Mouse (Mus musculus) midbrain, postnatal 0 days (tissue): Measurements from ENCODE around the gene Brsk2. TPM values are rescaled to one million over a fixed set of nuclear protein-coding genes. Genes with fewer than 3 reads are reported as not detected.

ENCODE experiments used
- ATAC-seq: fragments of 200-750 bp; cut with Nextera tagmentation; 2 replicates; pipeline ENCODE4 v1.8.0; 2017; ENCODE audit warnings: moderate number of reproducible peaks, mild to moderate bottlenecking, moderate TSS enrichment, moderate library complexity; ENCODE audit not compliant: low FRiP score
- DNase-seq: peaks from one replicate; pipeline ENCODE4 v3.0.0-alpha.2; 2015; ENCODE audit warnings: low spot score
- H3K27ac ChIP-seq: fragments of 300-500 bp; sonication (generic); 2 replicates; pipeline ENCODE4 v1.5.1; 2014; ENCODE audit warnings: low read depth, mild to moderate bottlenecking, low read length, mixed read lengths
- H3K27me3 ChIP-seq: fragments of 300-500 bp; sonication (generic); 2 replicates; pipeline ENCODE4 v1.6.1; 2014; ENCODE audit warnings: low read length, control low read depth, mixed read lengths; ENCODE audit not compliant: insufficient read depth
- H3K36me3 ChIP-seq: fragments of 300-500 bp; sonication (generic); 2 replicates; pipeline ENCODE4 v1.6.1; 2014; ENCODE audit warnings: low read length, control low read depth, mixed read lengths; ENCODE audit not compliant: insufficient read depth
- H3K4me1 ChIP-seq: fragments of 300-500 bp; sonication (generic); 2 replicates; pipeline ENCODE4 v1.6.1; 2014; ENCODE audit warnings: mild to moderate bottlenecking, control low read depth, antibody characterized with exemption, low read length, mixed read lengths; ENCODE audit not compliant: insufficient read depth
- H3K4me2 ChIP-seq: fragments of 300-500 bp; sonication (generic); 2 replicates; pipeline ENCODE4 v1.6.1; 2014; ENCODE audit warnings: low read depth, mild to moderate bottlenecking, low read length, mixed read lengths; ENCODE audit not compliant: poor library complexity, severe bottlenecking
- H3K4me3 ChIP-seq: fragments of 300-500 bp; sonication (generic); 2 replicates; pipeline ENCODE4 v1.5.1; 2014; ENCODE audit warnings: low read depth, mild to moderate bottlenecking, low read length, moderate library complexity
- H3K9ac ChIP-seq: fragments of 300-500 bp; sonication (generic); replicated peaks from 2 replicates; pipeline ENCODE4 v1.6.1; 2014; ENCODE audit warnings: mild to moderate bottlenecking, low read length, moderate library complexity, mixed read lengths; ENCODE audit not compliant: poor library complexity, severe bottlenecking
- H3K9me3 ChIP-seq: fragments of 300-500 bp; sonication (generic); 2 replicates; pipeline ENCODE4 v1.6.1; 2016; ENCODE audit warnings: low read length, control low read depth
- CTCF ChIP-seq: IDR thresholded peaks from 2 replicates; pipeline ENCODE4 v1.5.1; 2016; ENCODE audit warnings: antibody characterized with exemption, mild to moderate bottlenecking
- WGBS: fragments of 180-500 bp; shearing (Covaris S2); extraction: QIAGEN DNeasy Blood & Tissue Kit; methylation state at CpG from one replicate; pipeline ENCODE4 v1.1.7; 2014; 5-methylcytosine and 5-hydroxymethylcytosine counted together
- polyA plus RNA-seq: library from polyadenylated mRNA; unstranded; fragments of >200 nt; fragmentation: Nextera tagmentation; extraction: Ambion mirVana; gene quantifications from 2 replicates; pipeline ENCODE4 v1.2.1, GENCODE M21; 2015
- total RNA-seq: library from RNA; depleted of rRNA; stranded (reverse); fragments of >200 nt; gene quantifications from 2 replicates; pipeline ENCODE4 v1.2.3, GENCODE M21; 2014

Gene Brsk2
- total and polyA plus RNA-seq, 2 experiments from 2014 or later: 20.1 to 159 TPM

DNA sequence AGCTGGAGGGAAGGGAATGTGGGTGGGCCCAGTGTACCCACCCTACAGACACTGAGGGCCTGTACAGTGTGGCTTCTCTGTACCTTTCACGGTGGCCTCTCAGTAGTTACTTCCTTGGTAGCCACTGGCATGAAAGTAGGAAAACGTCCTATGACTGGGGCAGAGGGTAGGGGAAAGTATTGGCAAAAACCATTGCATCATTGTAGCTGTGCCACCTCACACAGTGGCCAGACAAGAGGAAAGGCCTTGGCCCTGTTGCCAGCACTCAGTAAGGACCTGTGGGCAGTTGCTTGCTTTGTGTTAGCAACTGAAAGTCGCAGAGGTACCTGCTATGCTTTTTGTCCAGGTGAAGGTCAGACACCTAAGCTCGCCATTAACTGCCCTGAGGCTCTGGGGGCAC is 44.6 kb downstream of the Brsk2 start:
- H3K27ac ChIP-seq: no peak overlapping the region
- peaks cover 91% of the 10 kb centered on the region for H3K36me3 ChIP-seq
- no peak overlapping the region for H3K9ac ChIP-seq
- H3K9me3 ChIP-seq: no peaks in the 10 kb centered on the region
- no peak for TF ChIP-seq CTCF
- H3K4me2 ChIP-seq: no peak overlapping the region
- H3K27me3 ChIP-seq: no peaks in the 10 kb centered on the region
- 92% methylated on average over 4 of the region's 4 CpGs for WGBS
- no peak overlapping the region for H3K4me3 ChIP-seq
- no peak for DNase-seq
- no peaks in the 10 kb centered on the region for H3K4me1 ChIP-seq
- ATAC-seq: no peak

DNA sequence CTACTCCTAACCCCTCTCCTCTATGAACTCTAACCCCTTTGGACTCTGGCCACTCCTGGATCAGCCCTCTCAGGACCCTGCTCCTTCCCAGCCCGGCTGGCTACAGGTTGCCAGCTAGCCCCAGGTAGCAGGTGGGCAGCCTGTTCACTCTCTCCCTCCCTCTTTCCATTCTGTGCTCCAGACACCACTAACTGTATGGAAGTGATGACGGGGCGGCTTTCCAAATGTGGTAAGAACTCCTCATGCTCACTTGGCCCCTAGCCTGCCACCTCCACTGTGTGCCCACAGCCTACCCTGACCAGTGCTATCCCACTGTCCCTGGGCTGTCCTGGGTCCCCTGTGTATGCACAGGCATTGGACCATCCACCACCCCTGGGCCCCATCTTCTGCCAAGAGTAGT is 51.1 kb downstream of the Brsk2 start:
- Histone ChIP-seq H3K9ac (no peak overlapping the region; the same call in 1 of the 2 replicates), H3K4me3 (no peak overlapping the region), H3K36me3 (peaks cover 83% of the 10 kb centered on the region), H3K27ac (no peak overlapping the region), H3K4me2 (no peak overlapping the region), H3K9me3 (no peaks in the 10 kb centered on the region), H3K27me3 (no peaks in the 10 kb centered on the region), H3K4me1 (no peaks in the 10 kb centered on the region)
- DNase-seq: no peak
- WGBS: 94% methylated on average over 3 of the region's 3 CpGs
- no peak for TF ChIP-seq CTCF
- no peak for ATAC-seq

DNA sequence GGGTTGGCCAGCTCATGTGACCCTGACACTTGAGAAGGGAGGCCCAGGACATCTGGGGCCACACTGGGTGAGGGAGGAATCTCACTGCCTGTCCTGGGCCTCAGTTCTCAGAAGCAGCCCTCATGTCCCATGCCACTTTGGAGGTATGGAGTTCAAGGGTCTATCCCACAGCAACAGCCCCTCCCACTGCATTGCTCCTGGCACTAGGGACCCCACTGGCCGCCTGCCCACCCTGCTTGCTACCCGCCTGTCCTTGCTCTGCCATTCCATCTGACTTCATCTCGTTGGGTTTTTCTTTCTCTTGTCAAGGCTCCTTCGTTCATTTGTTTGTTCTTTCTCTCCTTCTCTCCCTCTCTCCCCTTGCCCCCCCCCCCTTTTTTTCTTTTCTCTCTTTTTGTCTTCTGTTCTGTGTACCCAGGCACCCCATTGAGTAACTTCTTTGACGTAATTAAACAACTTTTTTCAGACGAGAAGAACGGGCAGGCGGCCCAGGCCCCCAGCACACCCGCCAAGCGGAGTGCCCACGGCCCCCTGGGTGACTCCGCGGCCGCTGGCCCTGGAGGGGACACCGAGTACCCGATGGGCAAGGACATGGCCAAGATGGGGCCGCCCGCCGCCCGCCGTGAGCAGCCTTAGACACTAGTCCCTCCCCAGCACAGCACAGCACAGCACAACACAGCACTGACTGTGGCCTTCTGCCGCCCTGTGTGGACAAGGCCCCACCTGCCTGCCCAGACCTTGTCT is 52.2 kb downstream of the Brsk2 start:
- ATAC-seq: peak; percentile 25; the same call in 1 of the 2 replicates
- Histone ChIP-seq H3K9me3 (no peaks in the 10 kb centered on the region), H3K4me2 (no peak overlapping the region), H3K4me1 (no peaks in the 10 kb centered on the region), H3K27me3 (no peaks in the 10 kb centered on the region), H3K4me3 (no peak overlapping the region), H3K27ac (no peak overlapping the region; the same call in 1 of the 2 replicates), H3K9ac (no peak overlapping the region), H3K36me3 (peaks cover 77% of the 10 kb centered on the region)
- no peak for DNase-seq
- 75% methylated on average over 22 of the region's 22 CpGs for WGBS
- no peak for TF ChIP-seq CTCF

DNA sequence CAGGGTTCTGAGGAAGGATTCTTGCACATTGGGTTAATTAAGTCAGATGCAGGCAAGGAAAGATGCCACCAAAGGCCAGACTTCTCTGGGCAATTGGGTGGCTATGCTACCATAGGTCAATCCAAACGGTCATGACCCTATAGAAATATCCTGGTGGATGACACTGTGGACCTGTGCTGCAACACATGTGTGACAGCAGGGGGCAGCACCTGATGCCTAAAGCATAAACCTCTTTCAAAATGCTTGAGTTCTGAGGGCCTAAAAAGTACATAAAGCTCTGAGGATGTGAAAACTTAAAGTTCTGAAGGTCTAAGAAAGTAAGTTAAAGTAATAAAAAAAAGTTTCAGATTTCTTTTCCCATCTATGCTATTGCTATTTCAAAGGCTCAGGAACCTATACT is 67.0 kb downstream of the Brsk2 start:
- Histone ChIP-seq H3K27ac (no peak overlapping the region), H3K4me1 (no peaks in the 10 kb centered on the region), H3K27me3 (no peaks in the 10 kb centered on the region), H3K36me3 (peaks cover 9% of the 10 kb centered on the region; the same call in 1 of the 2 replicates), H3K9ac (no peak overlapping the region), H3K4me3 (no peak overlapping the region), H3K4me2 (no peak overlapping the region), H3K9me3 (no peaks in the 10 kb centered on the region)
- peak; percentile 59 for DNase-seq
- TF ChIP-seq CTCF: peak; percentile 82
- WGBS: 52% methylated on average over 1 of the region's 1 CpGs
- ATAC-seq: no peak

- peaks cover 6% of the 10 kb centered on the region; the same call in 1 of the 2 replicates for H3K36me3 ChIP-seq
- TF ChIP-seq CTCF: peak; percentile 50
- H3K27me3 ChIP-seq: no peaks in the 10 kb centered on the region
- H3K4me2 ChIP-seq: no peak overlapping the region
- no peaks in the 10 kb centered on the region for H3K9me3 ChIP-seq
- no peak overlapping the region for H3K9ac ChIP-seq
- 65% methylated on average over 2 of the region's 2 CpGs for WGBS
- ATAC-seq (no peak), DNase-seq (no peak)
- H3K27ac ChIP-seq: no peak overlapping the region
- H3K4me3 ChIP-seq: no peak overlapping the region
- H3K4me1 ChIP-seq: no peaks in the 10 kb centered on the region
Observed at GRCm38 (mm10) chr7:142019699-142020098, 70.1 kb downstream of the Brsk2 start.

DNA sequence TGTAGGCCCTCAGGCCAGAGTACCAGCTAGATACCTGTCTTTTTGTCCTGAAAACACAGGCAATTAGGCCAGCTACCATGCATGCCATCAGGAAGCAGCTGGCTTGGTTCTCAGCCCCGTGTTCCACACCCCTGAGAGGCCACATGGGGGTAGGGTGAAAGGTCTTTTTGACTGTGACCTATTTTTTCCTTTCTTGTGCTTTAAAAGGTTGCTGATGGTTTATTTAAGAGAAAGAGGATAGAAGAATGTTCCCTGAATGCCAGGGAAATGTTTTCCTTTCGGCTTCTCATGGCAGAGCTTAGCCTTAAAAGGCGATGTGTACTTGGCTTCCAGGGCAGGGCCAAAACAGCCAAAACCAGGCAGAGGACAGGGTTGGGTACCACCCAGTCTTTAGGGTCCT is 71.3 kb downstream of the Brsk2 start:
- no peak for ATAC-seq
- Histone ChIP-seq H3K4me2 (no peak overlapping the region), H3K9me3 (no peaks in the 10 kb centered on the region), H3K4me1 (no peaks in the 10 kb centered on the region), H3K27me3 (no peaks in the 10 kb centered on the region), H3K9ac (no peak overlapping the region), H3K4me3 (no peak overlapping the region), H3K27ac (no peak overlapping the region), H3K36me3 (no peaks in the 10 kb centered on the region; the same call in 1 of the 2 replicates)
- 67% methylated on average over 3 of the region's 3 CpGs for WGBS
- TF ChIP-seq CTCF: no peak
- DNase-seq: no peak
